Mouse (Mus musculus) liver, embryonic 15.5 days (tissue): ENCODE results near the gene Mrln. TPM values are rescaled to one million over a fixed set of nuclear protein-coding genes. Genes with fewer than 3 reads are reported as not detected.

Experiments
- ATAC-seq: fragments of 200-750 bp; cut with Nextera tagmentation; 2 replicates; pipeline ENCODE4 v1.8.0; 2017; ENCODE audit warnings: moderate number of reproducible peaks, mild to moderate bottlenecking, moderate library complexity; ENCODE audit not compliant: insufficient read depth
- H3K27ac ChIP-seq: fragments of 300-500 bp; sonication (generic); replicated peaks from 2 replicates; pipeline ENCODE4 v1.5.1; 2015; ENCODE audit warnings: mild to moderate bottlenecking, inconsistent platforms
- H3K27me3 ChIP-seq: fragments of 300-500 bp; sonication (generic); 2 replicates; pipeline ENCODE4 v1.6.1; 2015; ENCODE audit warnings: mild to moderate bottlenecking, inconsistent platforms
- H3K36me3 ChIP-seq: fragments of 300-500 bp; sonication (generic); replicated peaks from 2 replicates; pipeline ENCODE4 v1.6.1; 2015; ENCODE audit warnings: moderate library complexity, mild to moderate bottlenecking, inconsistent platforms
- H3K4me1 ChIP-seq: fragments of 300-500 bp; sonication (generic); replicated peaks from 2 replicates; pipeline ENCODE4 v1.6.1; 2015; ENCODE audit warnings: inconsistent platforms
- H3K4me2 ChIP-seq: fragments of 300-500 bp; sonication (generic); 2 replicates; pipeline ENCODE4 v1.6.1; 2015; ENCODE audit warnings: moderate library complexity, mild to moderate bottlenecking, inconsistent platforms
- H3K4me3 ChIP-seq: fragments of 300-500 bp; sonication (generic); replicated peaks from 2 replicates; pipeline ENCODE4 v1.5.1; 2015; ENCODE audit warnings: mild to moderate bottlenecking, inconsistent platforms
- H3K9ac ChIP-seq: fragments of 300-500 bp; sonication (generic); 2 replicates; pipeline ENCODE4 v1.6.1; 2015; ENCODE audit warnings: moderate library complexity, mild to moderate bottlenecking, inconsistent platforms
- H3K9me3 ChIP-seq: fragments of 300-500 bp; sonication (generic); replicated peaks from 2 replicates; pipeline ENCODE4 v1.6.1; 2016; ENCODE audit warnings: inconsistent platforms
- WGBS: fragments of 180-500 bp; shearing (Covaris S2); methylation state at CpG from one replicate; pipeline ENCODE4 v1.1.7; 2015; ENCODE audit warnings: mixed read lengths; ENCODE audit not compliant: insufficient replicate concordance; 5-methylcytosine and 5-hydroxymethylcytosine counted together
- polyA plus RNA-seq: library from polyadenylated mRNA; unstranded; fragments of >200 nt; fragmentation: Nextera tagmentation; extraction: Ambion mirVana; gene quantifications from 2 replicates; pipeline ENCODE4 v1.2.1, GENCODE M21; 2015

Gene Mrln
- polyA plus RNA-seq, 1 experiment from 2014 or later = 1.2 TPM

DNA sequence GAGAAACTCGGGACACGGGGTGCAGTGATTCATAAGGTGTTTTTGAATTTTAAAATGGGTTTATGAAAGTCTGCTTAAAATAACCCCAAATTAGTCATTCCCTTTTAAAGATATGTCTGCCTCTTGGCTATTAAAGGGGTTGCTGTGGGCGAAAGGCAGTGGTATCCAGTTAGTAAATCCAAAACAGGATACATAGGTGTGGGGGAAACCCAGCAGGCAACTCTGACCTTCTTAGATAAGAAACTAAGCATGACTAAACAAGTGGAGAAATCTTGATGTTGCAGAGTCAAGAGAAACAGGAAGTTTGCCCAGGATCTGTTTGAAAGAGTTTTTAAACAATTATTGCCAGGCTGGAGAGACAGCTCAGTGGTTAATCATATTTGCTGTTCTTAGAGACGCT, 52.6 kb downstream of the Mrln start:
- Histone ChIP-seq H3K36me3 (no peaks in the 10 kb centered on the region), H3K27ac (no peak overlapping the region), H3K4me3 (no peak overlapping the region), H3K27me3 (no peaks in the 10 kb centered on the region), H3K4me2 (no peak overlapping the region), H3K9me3 (no peaks in the 10 kb centered on the region), H3K4me1 (no peaks in the 10 kb centered on the region), H3K9ac (no peak overlapping the region)
- 26% methylated on average over 4 of the region's 4 CpGs for WGBS
- no peak for ATAC-seq

- WGBS = 56% methylated on average over 4 of the region's 4 CpGs
- H3K4me2 ChIP-seq = no peak overlapping the region
- no peaks in the 10 kb centered on the region for H3K4me1 ChIP-seq
- ATAC-seq = no peak
- H3K27me3 ChIP-seq = no peaks in the 10 kb centered on the region
- H3K27ac ChIP-seq = no peak overlapping the region
- no peaks in the 10 kb centered on the region for H3K9me3 ChIP-seq
- no peak overlapping the region for H3K9ac ChIP-seq
- H3K36me3 ChIP-seq = no peaks in the 10 kb centered on the region
- no peak overlapping the region for H3K4me3 ChIP-seq
These were observed 56.4 kb downstream of the Mrln start for GRCm38 (mm10) chr10:70260904-70261303.

DNA sequence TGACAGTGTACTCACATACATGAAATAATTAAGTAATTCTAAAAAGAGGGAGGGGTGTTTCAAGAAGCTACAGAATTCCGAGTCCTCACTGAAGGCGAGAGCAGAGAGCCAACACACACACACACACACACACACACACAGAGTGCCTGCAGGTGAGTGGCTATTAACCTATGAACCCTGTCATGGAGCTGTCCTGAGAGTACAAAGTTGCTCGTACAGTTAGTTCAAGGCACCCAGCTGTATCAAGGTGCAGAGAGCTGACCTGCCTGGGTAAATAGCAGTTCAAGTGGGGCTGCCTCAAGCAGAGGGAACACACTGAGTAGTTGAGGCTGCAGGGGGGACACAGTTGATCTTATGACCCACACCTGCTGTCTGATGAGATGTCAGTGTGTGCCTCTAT, 57.6 kb downstream of the Mrln start:
- ATAC-seq = no peak
- WGBS = 56% methylated on average over 3 of the region's 3 CpGs
- H3K27me3 ChIP-seq = no peaks in the 10 kb centered on the region
- no peaks in the 10 kb centered on the region for H3K9me3 ChIP-seq
- no peak overlapping the region for H3K27ac ChIP-seq
- H3K9ac ChIP-seq = no peak overlapping the region
- H3K4me3 ChIP-seq = no peak overlapping the region
- no peak overlapping the region for H3K4me2 ChIP-seq
- no peaks in the 10 kb centered on the region for H3K4me1 ChIP-seq
- H3K36me3 ChIP-seq = no peaks in the 10 kb centered on the region

DNA sequence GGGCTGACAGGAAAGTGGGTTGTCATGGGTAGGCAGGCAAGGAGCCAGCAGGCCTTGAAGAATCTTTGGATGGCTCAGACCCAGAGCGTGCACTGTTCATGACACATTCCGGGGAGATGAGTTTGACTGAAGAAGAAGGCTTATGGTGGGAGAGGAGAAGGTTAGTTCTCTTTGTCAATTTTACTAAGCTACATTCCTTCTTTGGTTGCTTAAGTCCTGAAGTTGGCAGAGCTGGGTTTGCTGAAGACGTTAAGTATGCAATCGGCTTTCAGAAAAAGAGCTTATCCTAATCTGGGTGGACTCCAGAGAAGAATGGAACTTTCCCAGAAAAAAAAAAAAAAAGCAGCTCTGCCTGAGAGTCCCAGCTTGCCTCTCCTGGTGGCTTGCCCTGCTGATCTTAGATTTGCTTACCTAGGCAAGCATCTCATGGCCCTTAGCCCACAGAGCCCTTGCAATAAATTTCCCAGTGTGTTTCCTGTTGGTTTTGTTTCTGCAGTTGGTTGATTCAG, 59.3 kb downstream of the Mrln start:
- H3K27ac ChIP-seq = no peak overlapping the region

DNA sequence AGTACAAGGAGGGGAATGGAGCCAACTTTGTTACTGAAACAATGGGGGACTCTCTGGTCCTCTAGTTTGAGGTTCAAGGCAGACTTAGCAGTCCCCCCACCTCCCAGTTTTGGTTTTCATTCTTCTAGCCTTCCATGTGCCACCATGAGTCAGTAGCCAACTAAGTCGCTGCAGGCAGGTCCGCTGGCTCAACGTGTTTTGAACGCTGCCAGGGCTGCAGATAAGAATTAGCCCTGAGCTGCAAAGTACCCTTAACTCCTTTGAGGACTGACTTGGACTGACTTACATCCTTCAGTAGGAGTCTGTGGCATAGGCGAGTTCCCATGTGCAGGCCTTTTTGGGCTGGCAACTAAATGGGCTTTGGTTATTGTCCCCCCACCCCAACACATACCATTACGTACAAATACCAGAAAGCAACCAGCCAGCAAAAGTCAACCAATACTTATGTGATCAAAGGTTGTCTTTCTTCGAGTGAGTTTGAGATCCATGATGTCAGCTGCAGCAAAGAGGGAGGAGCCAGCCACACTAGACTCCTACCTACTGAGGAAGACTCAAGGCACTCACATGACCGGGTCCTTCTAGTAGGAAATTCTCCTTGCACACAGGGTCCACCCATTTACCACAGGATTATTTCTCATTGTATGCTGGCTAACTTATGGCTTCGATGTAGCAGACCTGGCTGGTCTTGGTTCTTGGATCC, 60.0 kb downstream of the Mrln start:
- Histone ChIP-seq H3K4me1 (no peaks in the 10 kb centered on the region), H3K9ac (no peak overlapping the region), H3K9me3 (no peaks in the 10 kb centered on the region), H3K4me2 (no peak overlapping the region), H3K27me3 (no peaks in the 10 kb centered on the region), H3K36me3 (no peaks in the 10 kb centered on the region), H3K4me3 (no peak overlapping the region), H3K27ac (no peak overlapping the region)
- WGBS = 55% methylated on average over 9 of the region's 9 CpGs
- no peak for ATAC-seq

More for the DNA sequence above, 59.3 kb downstream of the Mrln start:
- ATAC-seq = no peak
- 67% methylated on average over 4 of the region's 4 CpGs for WGBS
- no peaks in the 10 kb centered on the region for H3K27me3 ChIP-seq
- no peaks in the 10 kb centered on the region for H3K36me3 ChIP-seq
- no peaks in the 10 kb centered on the region for H3K9me3 ChIP-seq
- H3K9ac ChIP-seq = no peak overlapping the region
- no peak overlapping the region for H3K4me2 ChIP-seq
- H3K4me3 ChIP-seq = no peak overlapping the region
- no peaks in the 10 kb centered on the region for H3K4me1 ChIP-seq

- Histone ChIP-seq H3K27me3 (no peaks in the 10 kb centered on the region), H3K9me3 (no peaks in the 10 kb centered on the region), H3K9ac (no peak overlapping the region), H3K4me2 (no peak overlapping the region), H3K4me1 (no peaks in the 10 kb centered on the region), H3K36me3 (no peaks in the 10 kb centered on the region), H3K4me3 (no peak overlapping the region), H3K27ac (no peak overlapping the region)
- ATAC-seq = no peak
- 76% methylated on average over 6 of the region's 6 CpGs for WGBS
These were observed 62.0 kb downstream of the Mrln start for GRCm38 (mm10) chr10:70266501-70266900.

DNA sequence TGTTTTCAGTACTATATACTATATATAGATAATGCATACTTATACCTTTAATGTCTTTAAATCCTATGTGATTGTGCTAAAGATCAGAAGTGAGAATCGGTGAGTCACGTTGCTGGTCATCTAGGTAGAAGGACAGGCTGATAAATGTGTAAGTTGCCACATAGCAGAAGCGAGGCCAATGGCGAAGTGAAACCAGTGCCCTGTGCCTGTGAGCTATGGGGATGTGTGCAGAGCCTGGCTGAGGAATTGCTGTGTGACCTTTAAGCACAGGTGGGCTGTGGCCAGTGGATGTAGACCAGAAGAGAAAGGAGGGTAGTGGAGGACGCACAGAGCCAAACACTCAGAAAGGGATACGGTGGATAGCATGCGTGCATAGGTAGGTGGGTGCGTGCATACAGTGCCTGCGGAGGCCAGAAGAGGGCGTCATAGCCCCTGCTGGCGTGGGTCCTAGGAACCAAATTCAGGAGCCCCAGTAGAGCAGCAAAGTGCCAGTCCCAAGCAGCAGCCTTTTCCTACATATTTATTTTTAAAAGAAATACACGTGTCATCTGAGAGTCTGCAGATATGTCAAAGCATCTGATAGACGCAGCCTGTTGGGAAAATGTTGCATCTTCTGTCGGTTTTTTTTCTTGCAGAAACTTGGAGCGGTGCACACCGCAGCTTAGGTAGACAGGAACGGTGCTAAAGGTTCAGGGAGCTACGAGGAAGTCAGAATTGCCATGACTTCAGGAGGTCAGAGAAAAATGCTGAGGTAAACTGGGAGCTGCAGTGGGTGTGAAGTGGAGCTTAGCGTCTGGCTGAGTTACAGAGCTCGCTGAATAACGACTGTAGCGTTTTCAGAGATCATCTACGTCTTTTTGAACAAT, 64.3 kb downstream of the Mrln start:
- no peaks in the 10 kb centered on the region for H3K27me3 ChIP-seq
- no peak overlapping the region for H3K27ac ChIP-seq
- H3K4me1 ChIP-seq = no peaks in the 10 kb centered on the region
- H3K36me3 ChIP-seq = no peaks in the 10 kb centered on the region
- no peak overlapping the region for H3K9ac ChIP-seq
- no peak overlapping the region for H3K4me3 ChIP-seq
- ATAC-seq = no peak
- no peaks in the 10 kb centered on the region for H3K9me3 ChIP-seq
- 67% methylated on average over 23 of the region's 23 CpGs for WGBS
- H3K4me2 ChIP-seq = no peak overlapping the region

Other genes with a start within 250 kb of the Mrln start
- 7.0 and 7.5 TPM in 2 replicates for gene Ccdc6, start 107.5 kb upstream of the Mrln start, polyA plus RNA-seq
- gene Slc16a9, start 40.4 kb downstream of the Mrln start, polyA plus RNA-seq = 0.58 and 0.62 TPM in 2 replicates
- 0.20 and 0.22 TPM in 2 replicates for gene Fam13c, start 235.8 kb downstream of the Mrln start, polyA plus RNA-seq